Mouse (Mus musculus) testis, adult 2 months (tissue): ENCODE data around the gene BC005537.

Experiments used
- CTCF ChIP-seq: fragments of 200-500 bp; IDR thresholded peaks from 2 replicates; pipeline ENCODE4 v1.5.1; 2012; ENCODE audit warnings: low read depth, mild to moderate bottlenecking, inconsistent platforms, low read length, moderate library complexity; ENCODE audit not compliant: control insufficient read depth, insufficient read depth, insufficient replicate concordance
- POLR2A ChIP-seq: fragments of 200-500 bp; IDR thresholded peaks from 2 replicates; pipeline ENCODE4 v1.6.1; 2012; ENCODE audit warnings: low read depth, mild to moderate bottlenecking, inconsistent platforms, low read length, moderate library complexity; ENCODE audit not compliant: control insufficient read depth

DNA sequence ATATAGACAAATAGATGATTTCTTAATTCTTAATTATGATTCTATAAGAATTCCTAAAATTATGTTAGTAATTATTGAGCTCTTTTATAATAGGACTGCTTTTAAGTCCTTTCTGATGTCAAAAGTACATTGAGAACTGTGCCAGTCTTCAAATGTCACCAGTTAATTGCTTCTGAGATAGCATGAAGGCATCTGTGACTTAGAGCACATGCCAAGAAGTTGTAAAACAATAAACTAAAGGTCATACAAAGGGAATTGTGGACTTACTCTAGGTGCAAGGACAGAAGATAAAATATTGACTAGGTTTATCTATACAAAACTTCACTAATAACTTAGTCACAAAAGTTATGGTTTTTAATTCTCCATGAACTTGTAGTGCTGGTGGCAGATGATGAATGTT is 57.7 kb downstream of the BC005537 start:
- TF ChIP-seq CTCF: no peak
- TF ChIP-seq POLR2A: no peak
